Mouse (Mus musculus): ENCODE results near the gene Glrp1. TPM values are rescaled to one million over a fixed set of nuclear protein-coding genes. Genes with fewer than 3 reads are reported as not detected.

Gene Glrp1
- 1.6 and 1.7 TPM in 2 replicates for polyA plus RNA-seq (2012; rRNA removed)

DNA sequence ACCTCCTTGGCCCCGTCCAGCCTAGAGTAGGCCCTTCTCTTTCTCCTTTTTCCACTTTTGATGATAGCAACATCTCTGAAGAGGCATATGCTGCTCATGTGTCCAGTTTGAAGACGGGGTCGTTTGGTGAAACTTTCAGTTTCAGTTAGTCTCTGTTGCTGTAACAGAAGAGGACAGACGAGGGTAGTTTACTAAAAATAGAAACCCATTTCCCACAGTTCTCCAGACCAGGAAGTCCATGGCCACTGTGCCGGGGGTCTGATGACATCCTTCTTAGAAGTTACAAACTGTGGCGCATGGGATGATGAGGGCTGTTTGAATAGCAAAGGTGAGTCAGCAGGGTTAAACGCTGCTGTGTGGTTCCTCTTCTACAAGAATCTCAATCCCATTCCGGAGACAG is at the start of gene Glrp1:
Gene Glrp1, minus strand, starts transcription at position 278 of the 400 bp plus-strand sequence.
- TF ChIP-seq CTCF (IDR thresholded peaks at IDR 0.05; ENCODE audit: control insufficient read depth, insufficient read depth, insufficient replicate concordance, low read depth, low read length) (no peak), POLR2A (IDR thresholded peaks at IDR 0.05; ENCODE audit: control insufficient read depth, low read depth, low read length) (no peak)
- Histone ChIP-seq H3K27me3 (ENCODE audit: control insufficient read depth, insufficient read depth, low read length) (no peaks in the 10 kb centered on the region), H3K4me1 (ENCODE audit: control insufficient read depth, insufficient read depth, low read length) (0 out of 2 replicates have a peak, but pooled peaks cover 2% of the 10 kb centered on the region), H3K36me3 (ENCODE audit: control insufficient read depth, insufficient read depth, low read length) (no peaks in the 10 kb centered on the region), H3K4me3 (ENCODE audit: control insufficient read depth, low read depth, low read length) (no peak within 1 kb of the TSS), H3K27ac (ENCODE audit: control insufficient read depth, insufficient read depth, low read depth, low read length) (no peak within 1 kb of the TSS)

DNA sequence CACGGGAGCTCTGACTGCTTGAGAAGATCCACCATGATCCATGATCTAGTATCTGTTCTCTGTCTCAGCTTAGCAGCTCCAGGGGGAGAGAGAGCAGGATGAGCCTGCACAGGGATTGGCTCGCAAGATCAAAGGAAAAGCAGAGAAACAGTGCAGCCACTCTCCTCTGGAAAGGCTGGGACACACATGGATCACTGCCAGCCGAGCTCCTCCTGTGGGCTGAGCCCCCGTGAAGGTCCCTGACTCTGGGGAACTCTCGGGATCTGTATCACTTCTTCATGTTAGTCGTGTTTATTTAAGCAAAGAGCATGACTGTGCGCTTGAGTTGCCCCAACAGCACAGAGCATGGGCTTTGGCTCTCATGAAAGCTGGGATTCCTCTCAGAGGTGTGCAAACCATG is 49.4 kb upstream of the Glrp1 start:
- H3K27ac ChIP-seq (ENCODE audit: control insufficient read depth, insufficient read depth, low read depth, low read length), result no peak overlapping the region
- H3K4me3 ChIP-seq (ENCODE audit: control insufficient read depth, low read depth, low read length), result no peak overlapping the region
- TF ChIP-seq POLR2A (IDR thresholded peaks at IDR 0.05; ENCODE audit: control insufficient read depth, low read depth, low read length), result no peak
- no peak for TF ChIP-seq CTCF (IDR thresholded peaks at IDR 0.05; ENCODE audit: control insufficient read depth, insufficient read depth, insufficient replicate concordance, low read depth, low read length)
- no peaks in the 10 kb centered on the region for H3K4me1 ChIP-seq (ENCODE audit: control insufficient read depth, insufficient read depth, low read length)
- no peaks in the 10 kb centered on the region for H3K36me3 ChIP-seq (ENCODE audit: control insufficient read depth, insufficient read depth, low read length)
- H3K27me3 ChIP-seq (ENCODE audit: control insufficient read depth, insufficient read depth, low read length), result no peaks in the 10 kb centered on the region

DNA sequence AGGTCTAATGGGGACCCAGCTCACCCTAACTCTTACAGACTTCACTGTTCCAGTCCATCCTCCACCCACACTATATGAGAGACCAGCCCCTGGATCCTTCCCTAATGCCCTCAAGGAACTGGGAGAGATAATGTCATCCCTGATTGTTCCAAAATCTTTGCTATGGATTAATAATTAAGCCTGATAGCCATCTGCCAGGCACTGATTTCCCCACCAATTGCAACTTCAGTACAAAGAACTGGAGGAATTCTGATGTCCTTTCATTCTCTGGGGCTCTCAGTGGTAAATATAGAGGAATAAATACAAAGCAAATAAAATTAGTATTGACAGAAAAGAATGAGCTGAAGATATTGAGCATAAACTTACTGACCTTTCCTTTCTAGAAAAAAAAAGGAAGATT is 48.9 kb upstream of the Glrp1 start:
- H3K27me3 ChIP-seq (ENCODE audit: control insufficient read depth, insufficient read depth, low read length), result no peaks in the 10 kb centered on the region
- H3K27ac ChIP-seq (ENCODE audit: control insufficient read depth, insufficient read depth, low read depth, low read length), result no peak overlapping the region
- no peaks in the 10 kb centered on the region for H3K36me3 ChIP-seq (ENCODE audit: control insufficient read depth, insufficient read depth, low read length)
- H3K4me1 ChIP-seq (ENCODE audit: control insufficient read depth, insufficient read depth, low read length), result no peaks in the 10 kb centered on the region
- no peak overlapping the region for H3K4me3 ChIP-seq (ENCODE audit: control insufficient read depth, low read depth, low read length)
- no peak for TF ChIP-seq POLR2A (IDR thresholded peaks at IDR 0.05; ENCODE audit: control insufficient read depth, low read depth, low read length)
- TF ChIP-seq CTCF (IDR thresholded peaks at IDR 0.05; ENCODE audit: control insufficient read depth, insufficient read depth, insufficient replicate concordance, low read depth, low read length), result no peak

DNA sequence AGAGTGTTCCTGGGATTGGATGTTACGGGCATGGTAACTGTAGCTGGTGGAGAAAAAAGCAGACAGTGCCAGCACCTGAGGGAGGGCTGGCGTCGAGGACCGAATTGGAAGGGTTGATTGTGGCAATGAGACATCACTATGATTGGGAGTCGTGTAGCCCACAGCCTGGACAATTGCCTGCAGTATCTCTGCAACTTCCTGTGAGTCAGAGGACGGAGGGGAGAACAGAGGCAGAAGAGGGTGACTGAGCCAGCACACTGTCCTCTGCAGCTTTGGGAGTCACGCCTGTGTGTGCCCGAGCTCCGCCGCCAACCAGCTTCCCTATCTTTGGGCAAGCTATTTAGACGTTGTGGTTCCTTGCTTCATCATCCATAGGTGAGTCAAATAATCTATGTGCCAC is 46.5 kb upstream of the Glrp1 start:
- peaks cover 4% of the 10 kb centered on the region; the same call in 1 of the 2 replicates for H3K4me1 ChIP-seq (ENCODE audit: control insufficient read depth, insufficient read depth, low read length)
- no peak overlapping the region for H3K4me3 ChIP-seq (ENCODE audit: control insufficient read depth, low read depth, low read length)
- H3K36me3 ChIP-seq (ENCODE audit: control insufficient read depth, insufficient read depth, low read length), result no peaks in the 10 kb centered on the region
- no peak for TF ChIP-seq POLR2A (IDR thresholded peaks at IDR 0.05; ENCODE audit: control insufficient read depth, low read depth, low read length)
- TF ChIP-seq CTCF (IDR thresholded peaks at IDR 0.05; ENCODE audit: control insufficient read depth, insufficient read depth, insufficient replicate concordance, low read depth, low read length), result no peak
- H3K27me3 ChIP-seq (ENCODE audit: control insufficient read depth, insufficient read depth, low read length), result no peaks in the 10 kb centered on the region
- H3K27ac ChIP-seq (ENCODE audit: control insufficient read depth, insufficient read depth, low read depth, low read length), result no peak overlapping the region

DNA sequence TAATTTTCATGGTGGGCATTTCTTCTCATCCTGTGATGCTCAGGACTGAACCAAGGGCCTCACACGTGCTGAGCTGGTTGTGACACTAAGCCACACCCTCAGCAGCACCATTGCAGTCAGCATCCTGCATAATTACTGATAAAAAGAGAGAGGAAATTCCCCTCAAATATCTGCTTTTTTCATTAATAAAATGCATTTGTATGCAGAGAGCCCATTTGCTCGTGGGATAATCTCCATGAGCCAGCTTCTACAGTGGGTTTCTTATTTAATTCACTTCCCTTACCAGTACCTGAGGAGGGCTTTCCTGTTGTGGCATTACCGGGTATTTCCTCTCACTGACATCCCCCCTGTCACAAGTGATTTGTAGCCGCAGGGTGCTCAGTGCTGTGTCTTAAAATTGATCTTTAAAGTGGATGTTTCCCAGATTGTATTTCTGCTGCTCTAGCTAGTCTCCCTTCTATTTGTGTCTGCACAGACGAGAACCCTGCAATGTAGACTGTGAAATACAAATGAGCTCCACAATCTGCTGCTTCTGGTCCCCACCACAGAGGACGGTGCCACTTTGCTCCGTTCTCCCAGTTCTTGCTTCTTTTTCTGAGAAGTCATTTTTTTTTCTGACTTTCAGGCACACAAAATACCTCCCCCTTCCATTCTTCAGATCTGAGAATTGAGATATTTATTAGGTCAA is 43.8 kb upstream of the Glrp1 start:
- Histone ChIP-seq H3K36me3 (ENCODE audit: control insufficient read depth, insufficient read depth, low read length) (no peaks in the 10 kb centered on the region), H3K27ac (ENCODE audit: control insufficient read depth, insufficient read depth, low read depth, low read length) (no peak overlapping the region)
- TF ChIP-seq CTCF (IDR thresholded peaks at IDR 0.05; ENCODE audit: control insufficient read depth, insufficient read depth, insufficient replicate concordance, low read depth, low read length) (no peak), POLR2A (IDR thresholded peaks at IDR 0.05; ENCODE audit: control insufficient read depth, low read depth, low read length) (no peak)

DNA sequence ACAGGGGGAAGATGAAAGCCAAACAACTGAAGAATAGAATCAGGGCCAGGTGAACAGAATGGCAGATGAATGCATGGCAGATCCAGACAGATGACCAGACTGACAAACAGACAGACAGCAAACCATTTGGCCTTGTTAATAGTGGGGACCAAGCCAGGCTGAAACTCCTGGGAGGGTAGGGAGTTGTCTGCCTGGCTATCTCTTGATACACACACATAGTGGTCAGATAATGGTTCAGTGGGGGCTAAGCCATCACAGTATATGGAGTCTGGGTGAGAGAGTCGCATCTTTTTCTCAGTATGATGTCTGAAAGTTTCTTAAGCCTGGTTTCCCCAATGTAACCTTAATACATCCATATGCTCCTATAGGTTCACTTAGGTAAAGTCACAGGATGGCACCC is 39.4 kb upstream of the Glrp1 start:
- H3K4me3 ChIP-seq (ENCODE audit: control insufficient read depth, low read depth, low read length), result no peak overlapping the region
- H3K27ac ChIP-seq (ENCODE audit: control insufficient read depth, insufficient read depth, low read depth, low read length), result no peak overlapping the region
- H3K4me1 ChIP-seq (ENCODE audit: control insufficient read depth, insufficient read depth, low read length), result peaks cover 7% of the 10 kb centered on the region
- no peaks in the 10 kb centered on the region for H3K27me3 ChIP-seq (ENCODE audit: control insufficient read depth, insufficient read depth, low read length)
- no peaks in the 10 kb centered on the region for H3K36me3 ChIP-seq (ENCODE audit: control insufficient read depth, insufficient read depth, low read length)
- no peak for TF ChIP-seq CTCF (IDR thresholded peaks at IDR 0.05; ENCODE audit: control insufficient read depth, insufficient read depth, insufficient replicate concordance, low read depth, low read length)
- TF ChIP-seq POLR2A (IDR thresholded peaks at IDR 0.05; ENCODE audit: control insufficient read depth, low read depth, low read length), result no peak

More for the DNA sequence above, 43.8 kb upstream of the Glrp1 start:
- Histone ChIP-seq H3K4me1 (ENCODE audit: control insufficient read depth, insufficient read depth, low read length) (peaks cover 7% of the 10 kb centered on the region), H3K27me3 (ENCODE audit: control insufficient read depth, insufficient read depth, low read length) (no peaks in the 10 kb centered on the region), H3K4me3 (ENCODE audit: control insufficient read depth, low read depth, low read length) (no peak overlapping the region)

DNA sequence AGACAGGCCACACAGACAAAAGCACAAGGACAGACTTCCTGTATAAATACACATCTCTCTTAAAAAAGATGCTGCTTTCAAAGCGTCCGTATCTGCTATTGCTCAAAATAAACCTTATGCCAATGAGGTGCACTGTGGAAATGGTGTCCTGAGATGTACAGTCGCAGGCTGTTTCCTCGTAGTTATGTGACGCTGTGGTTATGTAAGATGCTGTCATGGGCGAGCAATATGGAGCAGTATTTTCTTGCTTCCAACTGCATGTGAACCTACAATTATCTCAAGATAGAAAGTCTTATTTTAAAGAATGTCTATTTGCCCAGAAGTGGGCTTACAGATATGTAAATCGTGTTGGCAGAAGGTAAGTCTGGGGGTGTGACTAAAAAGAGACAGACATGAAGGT is 37.3 kb upstream of the Glrp1 start:
- Histone ChIP-seq H3K36me3 (ENCODE audit: control insufficient read depth, insufficient read depth, low read length) (no peaks in the 10 kb centered on the region), H3K4me1 (ENCODE audit: control insufficient read depth, insufficient read depth, low read length) (peaks cover 7% of the 10 kb centered on the region), H3K4me3 (ENCODE audit: control insufficient read depth, low read depth, low read length) (no peak overlapping the region), H3K27me3 (ENCODE audit: control insufficient read depth, insufficient read depth, low read length) (no peaks in the 10 kb centered on the region), H3K27ac (ENCODE audit: control insufficient read depth, insufficient read depth, low read depth, low read length) (no peak overlapping the region)
- TF ChIP-seq POLR2A (IDR thresholded peaks at IDR 0.05; ENCODE audit: control insufficient read depth, low read depth, low read length), result no peak
- no peak for TF ChIP-seq CTCF (IDR thresholded peaks at IDR 0.05; ENCODE audit: control insufficient read depth, insufficient read depth, insufficient replicate concordance, low read depth, low read length)

Data from testis, adult 2 months (tissue).